Mouse (Mus musculus): Measurements from ENCODE around the gene Acvr2b. TPM values are rescaled to one million over a fixed set of nuclear protein-coding genes. Genes with fewer than 3 reads are reported as not detected.

Gene Acvr2b
- polyA plus RNA-seq, 1 experiment = 0.90 TPM

GRCm38 (mm10) chr9:119403236-119403641, 1.3 kb downstream of the Acvr2b start:
- Histone ChIP-seq H3K27ac (ENCODE audit: insufficient read depth, low read length) (no peak overlapping the region), H3K4me3 (ENCODE audit: insufficient read depth, low read length) (peak overlapping the region; percentile 60), H3K4me1 (ENCODE audit: control insufficient read depth, insufficient read depth, low read length) (peaks cover 3% of the 10 kb centered on the region; the same call in 1 of the 2 replicates)
- TF ChIP-seq POLR2A (IDR thresholded peaks at IDR 0.05; ENCODE audit: low read depth, low read length) (no peak), CTCF (IDR thresholded peaks at IDR 0.05; ENCODE audit: borderline replicate concordance, insufficient read depth, low read length) (no peak)

- Histone ChIP-seq H3K4me1 (ENCODE audit: control insufficient read depth, insufficient read depth, low read length) (peaks cover 3% of the 10 kb centered on the region; the same call in 1 of the 2 replicates), H3K27ac (ENCODE audit: insufficient read depth, low read length) (no peak overlapping the region), H3K4me3 (ENCODE audit: insufficient read depth, low read length) (no peak overlapping the region)
- no peak for TF ChIP-seq CTCF (IDR thresholded peaks at IDR 0.05; ENCODE audit: borderline replicate concordance, insufficient read depth, low read length)
- TF ChIP-seq POLR2A (IDR thresholded peaks at IDR 0.05; ENCODE audit: low read depth, low read length) = no peak
These were observed 2.2 kb downstream of the Acvr2b start for GRCm38 (mm10) chr9:119404090-119404489.

- TF ChIP-seq POLR2A (IDR thresholded peaks at IDR 0.05; ENCODE audit: low read depth, low read length) = no peak
- no peak for TF ChIP-seq CTCF (IDR thresholded peaks at IDR 0.05; ENCODE audit: borderline replicate concordance, insufficient read depth, low read length)
- Histone ChIP-seq H3K27ac (ENCODE audit: insufficient read depth, low read length) (no peak overlapping the region), H3K4me3 (ENCODE audit: insufficient read depth, low read length) (no peak overlapping the region), H3K4me1 (ENCODE audit: control insufficient read depth, insufficient read depth, low read length) (no peaks in the 10 kb centered on the region)
These were observed 6.0 kb downstream of the Acvr2b start for GRCm38 (mm10) chr9:119407884-119408283.

- no peak overlapping the region for H3K27ac ChIP-seq (ENCODE audit: insufficient read depth, low read length)
- H3K4me3 ChIP-seq (ENCODE audit: insufficient read depth, low read length) = no peak overlapping the region
- H3K4me1 ChIP-seq (ENCODE audit: control insufficient read depth, insufficient read depth, low read length) = no peaks in the 10 kb centered on the region
- TF ChIP-seq CTCF (IDR thresholded peaks at IDR 0.05; ENCODE audit: borderline replicate concordance, insufficient read depth, low read length) (no peak), POLR2A (IDR thresholded peaks at IDR 0.05; ENCODE audit: low read depth, low read length) (no peak)
These were observed 7.2 kb downstream of the Acvr2b start for GRCm38 (mm10) chr9:119408898-119409664.

- Histone ChIP-seq H3K4me1 (ENCODE audit: control insufficient read depth, insufficient read depth, low read length) (no peaks in the 10 kb centered on the region), H3K27ac (ENCODE audit: insufficient read depth, low read length) (no peak overlapping the region), H3K4me3 (ENCODE audit: insufficient read depth, low read length) (no peak overlapping the region)
- TF ChIP-seq CTCF (IDR thresholded peaks at IDR 0.05; ENCODE audit: borderline replicate concordance, insufficient read depth, low read length) (no peak), POLR2A (IDR thresholded peaks at IDR 0.05; ENCODE audit: low read depth, low read length) (no peak)
These were observed 7.9 kb downstream of the Acvr2b start for GRCm38 (mm10) chr9:119409864-119410263.

- Histone ChIP-seq H3K27ac (ENCODE audit: insufficient read depth, low read length) (no peak overlapping the region), H3K4me3 (ENCODE audit: insufficient read depth, low read length) (no peak overlapping the region), H3K4me1 (ENCODE audit: control insufficient read depth, insufficient read depth, low read length) (no peaks in the 10 kb centered on the region)
- no peak for TF ChIP-seq POLR2A (IDR thresholded peaks at IDR 0.05; ENCODE audit: low read depth, low read length)
- no peak for TF ChIP-seq CTCF (IDR thresholded peaks at IDR 0.05; ENCODE audit: borderline replicate concordance, insufficient read depth, low read length)
These were observed 16.1 kb downstream of the Acvr2b start for GRCm38 (mm10) chr9:119418025-119418424.

GRCm38 (mm10) chr9:119419852-119420438, 18.0 kb downstream of the Acvr2b start:
- peaks cover 3% of the 10 kb centered on the region; the same call in 1 of the 2 replicates for H3K4me1 ChIP-seq (ENCODE audit: control insufficient read depth, insufficient read depth, low read length)

GRCm38 (mm10) chr9:119425217-119425975, 23.5 kb downstream of the Acvr2b start:
- H3K27ac ChIP-seq (ENCODE audit: insufficient read depth, low read length) = no peak overlapping the region
- TF ChIP-seq POLR2A (IDR thresholded peaks at IDR 0.05; ENCODE audit: low read depth, low read length) = no peak
- TF ChIP-seq CTCF (IDR thresholded peaks at IDR 0.05; ENCODE audit: borderline replicate concordance, insufficient read depth, low read length) = no peak
- no peak overlapping the region for H3K4me3 ChIP-seq (ENCODE audit: insufficient read depth, low read length)
- H3K4me1 ChIP-seq (ENCODE audit: control insufficient read depth, insufficient read depth, low read length) = peaks cover 10% of the 10 kb centered on the region; the same call in 1 of the 2 replicates

More at GRCm38 (mm10) chr9:119419852-119420438, 18.0 kb downstream of the Acvr2b start:
- Histone ChIP-seq H3K4me3 (ENCODE audit: insufficient read depth, low read length) (no peak overlapping the region), H3K27ac (ENCODE audit: insufficient read depth, low read length) (no peak overlapping the region)
- TF ChIP-seq POLR2A (IDR thresholded peaks at IDR 0.05; ENCODE audit: low read depth, low read length) (no peak), CTCF (IDR thresholded peaks at IDR 0.05; ENCODE audit: borderline replicate concordance, insufficient read depth, low read length) (no peak)

GRCm38 (mm10) chr9:119425976-119426415, 24.1 kb downstream of the Acvr2b start:
- H3K27ac ChIP-seq (ENCODE audit: insufficient read depth, low read length) = no peak overlapping the region
- TF ChIP-seq POLR2A (IDR thresholded peaks at IDR 0.05; ENCODE audit: low read depth, low read length) = no peak
- no peak for TF ChIP-seq CTCF (IDR thresholded peaks at IDR 0.05; ENCODE audit: borderline replicate concordance, insufficient read depth, low read length)
- peaks cover 10% of the 10 kb centered on the region; the same call in 1 of the 2 replicates for H3K4me1 ChIP-seq (ENCODE audit: control insufficient read depth, insufficient read depth, low read length)
- H3K4me3 ChIP-seq (ENCODE audit: insufficient read depth, low read length) = no peak overlapping the region
